Mouse (Mus musculus) embryonic facial prominence, embryonic 14.5 days (tissue): Measurements from ENCODE around the gene Gucd1. TPM values are rescaled to one million over a fixed set of nuclear protein-coding genes. Genes with fewer than 3 reads are reported as not detected.
"Not testable (repeated sequence)": the region's sequence is repeated elsewhere in the genome, so short reads cannot be mapped to it uniquely, and the experiment has no call there.

Source experiments
- ATAC-seq: fragments of 200-750 bp; cut with Nextera tagmentation; 2 replicates; pipeline ENCODE4 v1.8.0; 2017; ENCODE audit warnings: low read depth, moderate number of reproducible peaks, moderate TSS enrichment
- DNase-seq: peaks from one replicate; pipeline ENCODE4 v3.0.0-alpha.2; 2015; ENCODE audit warnings: low spot score
- H3K27ac ChIP-seq: fragments of 300-500 bp; sonication (generic); replicated peaks from 2 replicates; pipeline ENCODE4 v1.5.1; 2014; ENCODE audit warnings: low read depth, mild to moderate bottlenecking, low read length, moderate library complexity
- H3K27me3 ChIP-seq: fragments of 300-500 bp; sonication (generic); replicated peaks from 2 replicates; pipeline ENCODE4 v1.6.1; 2014; ENCODE audit warnings: low read length; ENCODE audit not compliant: control insufficient read depth, insufficient read depth
- H3K36me3 ChIP-seq: fragments of 300-500 bp; sonication (generic); 2 replicates; pipeline ENCODE4 v1.6.1; 2014; ENCODE audit warnings: low read length, mixed read lengths; ENCODE audit not compliant: control insufficient read depth, insufficient read depth
- H3K4me1 ChIP-seq: fragments of 300-500 bp; sonication (generic); 2 replicates; pipeline ENCODE4 v1.6.1; 2014; ENCODE audit warnings: antibody characterized with exemption, low read length; ENCODE audit not compliant: control insufficient read depth, insufficient read depth
- H3K4me2 ChIP-seq: fragments of 300-500 bp; sonication (generic); 2 replicates; pipeline ENCODE4 v1.6.1; 2014; ENCODE audit warnings: low read depth, mild to moderate bottlenecking, low read length, moderate library complexity, mixed read lengths
- H3K4me3 ChIP-seq: fragments of 300-500 bp; sonication (generic); 2 replicates; pipeline ENCODE4 v1.5.1; 2014; ENCODE audit warnings: low read depth, mild to moderate bottlenecking, low read length
- H3K9ac ChIP-seq: fragments of 300-500 bp; sonication (generic); 2 replicates; pipeline ENCODE4 v1.6.1; 2014; ENCODE audit warnings: low read depth, mild to moderate bottlenecking, low read length, moderate library complexity, mixed read lengths
- H3K9me3 ChIP-seq: fragments of 300-500 bp; sonication (generic); 2 replicates; pipeline ENCODE4 v1.6.1; 2016; ENCODE audit warnings: low read length; ENCODE audit not compliant: control insufficient read depth
- WGBS: fragments of 180-500 bp; shearing (Covaris S2); extraction: QIAGEN DNeasy Blood & Tissue Kit; methylation state at CpG from one replicate; pipeline ENCODE4 v1.1.7; 2014; 5-methylcytosine and 5-hydroxymethylcytosine counted together
- polyA plus RNA-seq: library from polyadenylated mRNA; unstranded; fragments of >200 nt; fragmentation: Nextera tagmentation; extraction: Ambion mirVana; gene quantifications from 2 replicates; pipeline ENCODE4 v1.2.1, GENCODE M21; 2014

Gucd1 gene
- polyA plus RNA-seq, 1 experiment from 2014 or later = 32.9 TPM

DNA sequence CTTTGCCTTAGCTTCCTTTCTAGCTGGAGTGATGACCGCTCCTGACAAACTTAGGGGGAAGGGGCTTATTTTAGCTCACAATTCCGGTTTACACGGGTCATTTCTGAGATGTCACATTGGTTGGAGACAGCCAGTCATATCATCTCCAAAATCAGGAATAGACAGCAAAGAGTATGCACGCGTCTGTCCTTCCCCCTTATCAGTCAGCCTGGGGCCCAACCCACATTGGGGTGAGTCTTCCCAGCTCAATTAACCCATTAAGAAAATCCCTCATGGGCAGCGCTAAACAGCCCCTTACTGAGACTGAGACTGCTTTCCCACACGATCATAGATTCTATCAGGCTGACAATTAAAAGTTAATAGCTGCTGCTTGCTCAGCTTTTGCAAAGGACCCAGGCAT lies 3.4 kb downstream of the Gucd1 start:
- ATAC-seq (no peak), DNase-seq (no peak)
- 74% methylated on average over 7 of the region's 7 CpGs for WGBS
- Histone ChIP-seq H3K9ac (no peak overlapping the region), H3K4me3 (no peak overlapping the region), H3K9me3 (no peaks in the 10 kb centered on the region), H3K4me2 (no peak overlapping the region), H3K27ac (no peak overlapping the region), H3K36me3 (peaks cover 32% of the 10 kb centered on the region), H3K4me1 (peaks cover 19% of the 10 kb centered on the region), H3K27me3 (no peaks in the 10 kb centered on the region)

DNA sequence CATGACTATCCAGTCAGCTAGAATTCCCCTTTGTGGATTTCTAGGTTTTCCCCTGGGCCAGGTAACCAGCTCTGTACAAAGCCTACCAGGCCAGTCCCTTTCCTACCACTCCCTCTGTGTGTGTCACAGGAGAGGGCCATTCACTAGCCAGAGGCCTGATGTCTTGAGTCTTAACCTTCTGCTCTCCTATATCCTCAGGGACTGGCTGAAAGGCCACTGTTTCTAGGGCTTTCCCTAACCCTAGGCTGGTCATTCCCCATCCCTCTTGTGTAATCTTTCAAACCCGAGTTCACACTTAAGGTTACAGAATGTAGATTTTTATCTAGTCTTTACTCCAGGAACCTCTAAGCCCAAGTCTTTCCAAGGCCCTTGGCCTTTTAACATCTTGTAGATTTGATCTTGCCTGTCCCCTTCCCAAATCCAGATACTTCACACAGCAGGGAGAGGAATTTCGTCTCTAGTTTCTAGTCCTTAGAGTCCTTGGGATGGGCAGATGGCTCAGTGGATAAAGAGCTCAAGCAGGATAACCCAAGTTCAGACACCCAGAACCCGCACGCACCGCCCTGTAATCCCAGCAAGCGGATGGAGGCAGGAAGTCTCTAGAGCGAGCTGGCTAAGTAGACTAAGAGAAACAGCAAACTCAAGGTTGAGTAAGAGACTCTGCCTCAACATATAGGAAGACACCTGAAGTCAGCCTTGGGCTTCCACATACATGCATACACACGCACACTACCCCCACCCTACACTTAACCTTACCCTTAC lies 4.3 kb downstream of the Gucd1 start:
- Histone ChIP-seq H3K4me1 (peaks cover 12% of the 10 kb centered on the region), H3K27ac (no peak overlapping the region)
- 93% methylated on average over 8 of the region's 8 CpGs for WGBS

GRCm38 (mm10) chr10:75512796-75513195 lies 5.0 kb downstream of the Gucd1 start:
- DNase-seq = no peak
- H3K4me1 ChIP-seq = peaks cover 11% of the 10 kb centered on the region
- H3K4me2 ChIP-seq = no peak overlapping the region

More for the DNA sequence above, 4.3 kb downstream of the Gucd1 start:
- Histone ChIP-seq H3K4me3 (no peak overlapping the region), H3K9me3 (no peaks in the 10 kb centered on the region), H3K27me3 (no peaks in the 10 kb centered on the region), H3K4me2 (no peak overlapping the region), H3K9ac (no peak overlapping the region), H3K36me3 (peaks cover 38% of the 10 kb centered on the region)
- no peak for ATAC-seq
- no peak for DNase-seq

GRCm38 (mm10) chr10:75511897-75512296 lies 5.9 kb downstream of the Gucd1 start:
- Histone ChIP-seq H3K27me3 (no peaks in the 10 kb centered on the region), H3K9ac (no peak overlapping the region), H3K27ac (no peak overlapping the region), H3K9me3 (no peaks in the 10 kb centered on the region), H3K36me3 (peaks cover 53% of the 10 kb centered on the region), H3K4me2 (no peak overlapping the region), H3K4me3 (no peak overlapping the region), H3K4me1 (peaks cover 11% of the 10 kb centered on the region)
- WGBS = 85% methylated on average over 7 of the region's 7 CpGs
- ATAC-seq (no peak), DNase-seq (no peak)

More at GRCm38 (mm10) chr10:75512796-75513195, 5.0 kb downstream of the Gucd1 start:
- H3K9ac ChIP-seq = no peak overlapping the region
- H3K27ac ChIP-seq = no peak overlapping the region
- no peak for ATAC-seq
- H3K27me3 ChIP-seq = no peaks in the 10 kb centered on the region
- WGBS = 76% methylated on average over 7 of the region's 7 CpGs
- no peaks in the 10 kb centered on the region for H3K9me3 ChIP-seq
- H3K36me3 ChIP-seq = peaks cover 45% of the 10 kb centered on the region
- no peak overlapping the region for H3K4me3 ChIP-seq

DNA sequence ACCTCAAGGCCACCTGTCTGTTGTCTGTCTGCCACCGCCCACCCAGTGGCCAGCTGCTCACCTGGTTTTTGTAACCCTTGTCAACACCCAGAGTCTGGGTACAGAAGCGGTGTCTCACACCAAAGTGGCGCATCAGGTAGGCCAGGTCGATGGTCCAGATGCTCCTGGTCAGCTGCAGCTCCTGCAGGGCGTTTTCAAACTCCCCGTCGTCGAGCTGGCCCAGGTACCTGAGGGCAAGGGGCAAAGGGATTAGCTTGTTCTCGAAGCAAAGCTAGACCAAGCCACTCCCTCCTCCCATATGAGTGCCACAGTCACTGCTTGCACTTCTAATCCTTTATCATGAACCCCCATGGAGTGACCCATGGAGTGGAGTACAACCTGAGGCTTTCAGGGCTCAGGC lies 6.7 kb downstream of the Gucd1 start:
- ATAC-seq = no peak
- peaks cover 60% of the 10 kb centered on the region for H3K36me3 ChIP-seq
- DNase-seq = no peak
- H3K9ac ChIP-seq = no peak overlapping the region
- H3K27ac ChIP-seq = no peak overlapping the region
- no peaks in the 10 kb centered on the region for H3K9me3 ChIP-seq
- WGBS = 84% methylated on average over 9 of the region's 9 CpGs
- H3K4me1 ChIP-seq = peaks cover 4% of the 10 kb centered on the region
- no peaks in the 10 kb centered on the region for H3K27me3 ChIP-seq
- no peak overlapping the region for H3K4me3 ChIP-seq
- no peak overlapping the region for H3K4me2 ChIP-seq

- peaks cover 60% of the 10 kb centered on the region for H3K36me3 ChIP-seq
- DNase-seq = no peak
- WGBS = 95% methylated on average over 7 of the region's 7 CpGs
Measured at GRCm38 (mm10) chr10:75510446-75510845, 7.3 kb downstream of the Gucd1 start.

GRCm38 (mm10) chr10:75505928-75506327 lies 11.8 kb downstream of the Gucd1 start:
- not testable (repeated sequence) for H3K4me2 ChIP-seq, H3K27ac ChIP-seq, ATAC-seq, H3K9ac ChIP-seq, DNase-seq, H3K9me3 ChIP-seq, H3K4me3 ChIP-seq, H3K4me1 ChIP-seq, H3K27me3 ChIP-seq
- H3K36me3 ChIP-seq = peaks cover 47% of the 10 kb centered on the region
- WGBS = 96% methylated on average over 3 of the region's 3 CpGs

More at GRCm38 (mm10) chr10:75510446-75510845, 7.3 kb downstream of the Gucd1 start:
- H3K27me3 ChIP-seq = no peaks in the 10 kb centered on the region
- no peak overlapping the region for H3K9ac ChIP-seq
- H3K4me1 ChIP-seq = no peaks in the 10 kb centered on the region
- H3K4me3 ChIP-seq = no peak overlapping the region
- no peak for ATAC-seq
- no peaks in the 10 kb centered on the region for H3K9me3 ChIP-seq
- no peak overlapping the region for H3K4me2 ChIP-seq
- no peak overlapping the region for H3K27ac ChIP-seq

DNA sequence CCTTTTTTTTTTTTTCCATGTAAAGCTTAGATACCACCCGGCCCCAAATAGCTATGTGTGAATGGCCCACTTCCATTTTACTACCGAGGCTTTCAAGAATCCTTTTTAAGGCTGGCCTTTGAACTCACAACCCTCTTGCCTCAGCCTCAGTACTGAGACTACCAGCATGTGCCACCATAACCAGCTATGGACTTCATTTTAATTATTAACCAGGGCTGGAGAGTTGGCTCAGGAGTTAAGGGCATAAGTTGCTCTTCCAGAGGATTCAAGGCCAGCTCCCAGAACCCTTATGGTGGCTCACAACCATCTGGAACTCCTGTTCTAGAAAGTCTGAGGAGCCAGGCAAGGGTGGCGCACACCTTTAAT lies 12.7 kb downstream of the Gucd1 start:
- Histone ChIP-seq H3K9ac (no peak overlapping the region), H3K4me3 (no peak overlapping the region), H3K27ac (no peak overlapping the region), H3K36me3 (peaks cover 38% of the 10 kb centered on the region), H3K9me3 (peaks cover 3% of the 10 kb centered on the region; the same call in 1 of the 2 replicates), H3K4me2 (no peak overlapping the region), H3K27me3 (no peaks in the 10 kb centered on the region), H3K4me1 (no peaks in the 10 kb centered on the region)
- DNase-seq (no peak), ATAC-seq (no peak)
- WGBS = 86% methylated on average over 3 of the region's 3 CpGs
